Mouse (Mus musculus) retina, adult 2 months (tissue): Measurements from ENCODE around the gene Celf2.

Experiments used
- DNase-seq: peaks from one replicate; pipeline ENCODE4 v3.0.0-alpha.2; 2012; ENCODE audit warnings: low read depth, low spot score

Gene Celf2

DNA sequence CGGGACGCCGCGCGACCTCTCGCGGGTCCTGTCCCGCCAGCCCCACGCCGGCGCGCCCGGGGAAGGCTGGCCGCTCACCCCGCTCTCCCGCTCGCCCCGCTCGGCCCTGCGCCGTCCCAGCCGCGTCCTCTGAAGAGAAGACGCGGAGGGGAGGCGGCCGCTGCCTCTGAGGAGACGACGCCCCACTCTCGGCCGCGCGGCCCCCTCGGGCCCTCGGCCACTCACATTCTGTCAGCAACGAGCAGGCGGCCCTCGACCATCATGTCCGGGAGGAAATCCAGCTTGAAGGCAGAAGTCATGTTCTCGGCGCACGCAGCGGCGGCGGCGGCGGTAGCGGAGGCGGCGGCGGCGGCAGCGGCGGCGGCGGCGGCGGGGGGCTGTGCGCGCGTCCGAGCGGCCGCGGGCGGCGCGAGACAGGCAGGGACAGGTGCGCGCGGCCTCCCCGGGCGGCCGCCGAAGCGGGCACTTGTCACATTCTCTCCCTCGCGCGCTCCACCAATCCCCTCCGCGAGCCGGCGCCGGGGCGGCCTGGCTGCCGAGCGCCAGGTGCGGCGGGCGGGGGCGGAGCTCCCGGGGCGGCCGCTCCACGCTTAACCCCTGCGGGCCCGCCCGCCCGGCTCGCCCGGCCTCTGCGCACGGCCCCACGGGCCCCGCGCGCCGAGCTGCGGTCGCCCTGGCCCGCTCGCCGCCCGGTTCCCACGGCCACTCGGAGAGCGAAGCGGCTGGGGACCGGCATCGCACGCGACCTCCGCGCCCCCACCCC lies 637.1 kb downstream of the Celf2 start:
- peak; percentile 69 for DNase-seq

DNA sequence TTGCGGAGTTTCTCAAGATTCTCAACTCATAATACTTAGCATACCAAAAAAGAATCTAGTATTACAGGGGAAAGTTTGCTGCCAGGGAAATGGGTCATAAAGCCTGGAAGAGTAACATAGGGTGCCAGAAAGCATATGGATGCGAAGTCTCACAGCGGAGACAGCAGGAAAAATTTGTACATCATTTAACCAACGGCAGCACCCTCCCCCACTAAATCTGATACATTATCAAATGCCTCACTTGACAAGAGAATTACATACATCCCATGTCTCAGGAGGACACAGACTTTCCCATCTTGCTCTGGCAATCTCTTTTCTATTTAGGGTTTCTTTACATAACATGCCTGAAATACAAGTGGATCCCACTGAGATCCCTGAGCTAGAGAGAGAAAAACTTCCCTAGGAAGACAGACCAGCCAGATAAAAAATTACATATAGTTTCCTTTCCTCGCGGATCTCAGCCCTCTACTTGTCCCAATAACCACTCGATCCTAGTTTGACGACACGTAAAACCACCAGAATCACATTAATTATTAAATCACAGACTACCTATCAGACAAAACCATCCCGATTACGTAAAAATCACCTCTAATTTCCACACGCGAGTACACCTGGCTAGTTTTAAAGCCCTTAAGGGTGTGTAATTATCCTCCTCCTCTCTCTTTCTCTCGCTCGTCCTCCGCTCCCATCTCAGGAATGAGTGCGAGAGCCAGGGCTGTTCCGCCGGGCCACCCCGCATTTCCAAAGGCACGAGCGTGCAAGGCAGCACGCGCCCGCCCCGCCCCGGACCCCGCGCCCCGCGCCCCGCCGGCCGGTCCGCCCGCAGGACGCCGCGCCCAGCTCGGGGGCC lies 637.9 kb downstream of the Celf2 start:
- no peak for DNase-seq

DNA sequence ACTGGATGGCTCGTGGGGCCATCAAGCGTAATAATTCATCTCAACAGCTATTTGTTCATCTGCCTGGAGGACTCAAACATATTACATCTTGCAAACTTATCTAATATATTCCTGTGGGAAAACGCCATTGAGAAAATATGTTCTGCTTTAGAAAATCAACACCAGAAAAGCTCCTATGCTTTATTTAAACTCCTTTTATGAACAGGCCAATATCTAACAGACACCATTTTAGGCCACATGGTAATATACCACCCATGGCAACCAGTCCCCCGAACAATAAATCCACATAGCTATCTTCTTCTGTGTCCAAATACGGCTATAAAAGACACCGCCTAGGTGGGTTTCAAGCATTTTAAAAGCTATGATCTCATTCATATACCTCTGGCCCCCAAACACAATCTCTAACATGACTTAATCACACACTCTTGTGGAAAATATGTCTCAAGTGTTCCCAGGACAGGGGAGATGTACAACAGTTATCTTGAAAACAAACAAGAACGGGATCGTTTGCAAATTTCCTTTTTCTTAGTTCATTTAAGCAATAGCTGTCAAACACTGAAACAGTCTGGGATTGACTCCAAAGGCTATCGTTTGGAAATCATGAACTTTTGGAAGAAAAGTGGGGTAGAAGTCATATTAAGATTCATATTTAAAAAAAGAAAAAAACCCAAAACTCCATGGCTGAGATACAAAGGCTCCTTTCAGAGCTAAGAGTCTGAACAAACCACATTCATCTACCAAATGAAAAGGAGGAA lies 639.2 kb downstream of the Celf2 start:
- DNase-seq = no peak

GRCm38 (mm10) chr2:6867297-6867696 lies 642.1 kb downstream of the Celf2 start:
- no peak for DNase-seq

DNA sequence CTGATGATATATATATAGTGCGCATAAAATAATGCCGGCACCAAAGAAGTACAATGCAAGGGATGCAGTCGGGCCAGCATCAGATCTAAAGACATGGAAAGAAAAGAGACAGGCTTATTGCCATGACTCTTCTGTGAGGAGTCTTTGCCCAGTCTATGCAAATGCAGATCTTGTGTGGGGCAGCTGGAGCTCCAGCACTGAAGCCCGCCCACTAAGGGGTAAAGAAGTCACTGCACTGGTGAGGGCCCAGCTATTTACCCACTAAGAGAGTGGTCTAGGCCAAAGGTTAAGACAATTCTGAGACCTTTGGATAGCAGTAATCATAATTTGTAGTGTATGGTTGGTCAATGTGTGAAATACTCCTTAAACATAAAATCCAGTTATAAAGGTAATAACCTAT lies 643.6 kb downstream of the Celf2 start:
- DNase-seq = no peak

- no peak for DNase-seq
Measured at GRCm38 (mm10) chr2:6850102-6850644, 659.2 kb downstream of the Celf2 start.

- DNase-seq = no peak
Measured at GRCm38 (mm10) chr2:6849388-6849787, 660.0 kb downstream of the Celf2 start.

GRCm38 (mm10) chr2:6830021-6830420 lies 679.3 kb downstream of the Celf2 start:
- no peak for DNase-seq

GRCm38 (mm10) chr2:6827583-6827982 lies 681.8 kb downstream of the Celf2 start:
- DNase-seq = no peak

GRCm38 (mm10) chr2:6823021-6823420 lies 686.3 kb downstream of the Celf2 start:
- DNase-seq = no peak

- DNase-seq = no peak
Measured at GRCm38 (mm10) chr2:6821593-6821992, 687.8 kb downstream of the Celf2 start.

DNA sequence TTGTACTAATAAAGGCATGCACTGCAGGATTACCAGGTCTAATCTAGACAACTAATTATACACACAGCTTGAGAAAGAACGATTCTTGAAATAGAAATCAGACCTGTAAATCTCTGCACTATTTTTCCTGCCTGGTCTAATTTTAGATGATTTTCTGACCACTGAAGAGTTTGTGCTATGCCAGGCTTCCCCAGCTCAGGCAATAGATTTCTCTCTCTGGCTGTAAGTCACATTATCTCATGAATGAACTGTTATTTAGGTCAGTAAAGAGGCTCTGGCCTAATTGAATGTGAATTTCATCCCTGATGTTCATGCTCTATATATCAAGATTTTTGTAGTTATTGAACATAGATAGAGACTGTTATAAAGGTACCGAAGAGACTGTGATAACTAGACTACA lies 694.1 kb downstream of the Celf2 start:
- DNase-seq = no peak

- no peak for DNase-seq
Measured at GRCm38 (mm10) chr2:6808736-6809135, 700.6 kb downstream of the Celf2 start.

DNA sequence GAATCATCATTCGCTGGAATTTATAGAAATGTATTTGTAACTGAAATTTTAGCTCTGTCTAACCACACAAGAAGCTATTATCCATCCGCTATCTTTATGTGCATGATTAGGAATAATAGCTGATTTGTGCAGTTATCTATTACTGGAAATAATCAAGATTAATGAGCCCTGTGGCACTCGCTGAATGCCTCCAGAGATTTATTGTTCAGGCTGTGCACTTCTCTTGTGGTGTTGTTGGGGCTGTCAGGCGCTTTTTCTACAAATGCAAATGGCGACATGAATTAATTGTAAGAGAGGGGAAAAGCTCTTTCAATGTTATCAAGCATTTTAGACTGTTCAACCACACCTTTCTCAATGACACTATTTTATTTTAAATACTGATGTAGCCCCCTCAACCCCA lies 712.6 kb downstream of the Celf2 start:
- DNase-seq = no peak

DNA sequence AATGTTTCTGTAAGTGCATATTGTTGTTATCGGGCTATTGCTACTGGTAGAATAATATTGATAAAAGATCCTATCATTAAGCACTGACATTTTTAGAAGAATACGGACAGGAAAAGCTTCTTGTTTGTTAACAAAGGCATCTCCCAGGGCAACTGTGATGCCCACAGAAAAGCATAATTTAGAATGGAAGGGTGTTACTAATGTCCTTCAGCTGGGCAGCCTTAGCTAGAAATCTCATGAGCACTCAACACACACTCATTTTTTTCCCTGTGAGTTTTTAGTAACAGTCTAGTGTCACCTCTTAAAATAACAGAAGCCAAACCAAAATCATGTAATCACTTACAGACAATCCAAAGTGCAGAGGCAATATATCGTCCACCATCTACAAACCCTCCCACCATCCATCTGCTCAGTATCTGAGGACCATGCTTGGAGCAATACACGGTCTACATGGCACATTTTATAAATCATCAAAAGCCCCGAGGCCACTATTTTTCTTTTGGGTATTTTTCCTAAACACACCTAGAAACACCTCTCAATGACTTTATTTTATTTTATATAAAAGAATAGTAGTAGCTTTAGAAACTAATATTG lies 713.3 kb downstream of the Celf2 start:
- DNase-seq = no peak

DNA sequence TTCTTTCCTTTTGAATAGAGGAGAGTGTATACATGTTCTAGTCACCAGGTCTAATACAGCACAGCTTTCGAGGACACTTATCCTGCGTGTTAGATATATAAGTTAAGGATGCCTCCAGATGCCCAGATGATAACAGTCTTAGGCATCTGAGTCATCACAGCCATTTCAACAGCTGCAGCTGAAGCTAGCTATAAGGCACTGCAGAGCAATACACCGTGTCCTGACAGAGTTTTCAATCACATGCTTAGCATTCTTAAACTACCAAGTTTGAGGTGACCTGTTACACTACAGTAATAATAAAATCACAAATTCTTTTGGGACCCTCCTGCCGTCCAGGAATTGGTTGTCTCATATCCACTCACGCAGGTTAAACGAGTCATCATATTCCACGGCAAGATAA lies 714.5 kb downstream of the Celf2 start:
- DNase-seq = no peak

- DNase-seq = no peak
Measured at GRCm38 (mm10) chr2:6790876-6791275, 718.5 kb downstream of the Celf2 start.

DNA sequence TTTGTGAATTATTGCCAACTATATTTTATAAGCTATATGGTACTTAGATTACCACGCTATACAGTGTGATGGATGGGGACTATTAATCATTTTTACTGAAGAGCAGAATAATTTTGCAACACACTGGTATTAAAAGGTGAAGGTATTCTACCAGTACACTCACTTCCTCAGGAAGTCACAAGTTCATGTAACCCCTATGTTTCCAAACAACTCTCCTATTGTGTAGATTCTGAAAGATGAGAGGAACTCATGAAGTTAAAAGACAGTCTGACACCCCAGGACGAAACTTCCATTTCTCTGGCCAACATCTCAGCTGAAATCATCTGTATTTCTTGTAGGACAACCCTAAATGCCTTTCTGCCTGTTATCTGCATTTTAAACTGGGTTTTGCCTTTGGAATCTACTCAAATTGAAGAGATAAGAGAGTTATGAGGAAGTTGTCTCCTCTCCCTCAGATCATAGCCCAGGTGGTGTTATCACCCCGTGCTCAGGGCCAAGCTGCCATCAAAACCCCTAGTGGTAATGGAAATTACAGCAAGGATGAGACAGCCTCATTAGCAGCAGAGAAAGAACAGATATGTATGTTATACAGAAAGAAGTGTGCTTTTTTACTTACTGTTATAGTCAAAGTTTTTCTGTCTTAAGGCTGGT lies 722.7 kb downstream of the Celf2 start:
- no peak for DNase-seq

DNA sequence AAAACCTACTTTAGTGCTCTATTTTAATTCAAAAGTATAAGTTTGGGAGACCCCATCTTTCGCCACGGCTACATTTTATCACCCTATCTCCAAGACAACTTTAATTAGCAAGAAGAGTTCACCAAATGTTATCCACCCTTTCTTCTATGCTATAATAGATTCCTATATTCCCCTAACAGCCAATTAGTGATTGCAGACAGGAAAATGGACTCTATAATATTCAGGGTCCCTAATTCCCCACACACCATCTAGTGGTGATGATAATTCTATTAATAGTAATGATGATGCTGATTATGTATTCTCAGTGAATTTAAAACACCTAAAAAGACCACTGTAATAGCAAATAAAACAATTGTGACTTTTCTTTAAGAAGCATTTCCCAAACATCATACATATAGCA lies 739.1 kb downstream of the Celf2 start:
- no peak for DNase-seq

- no peak for DNase-seq
Measured at GRCm38 (mm10) chr2:6762381-6762780, 747.0 kb downstream of the Celf2 start.

GRCm38 (mm10) chr2:6743173-6743572 lies 766.2 kb downstream of the Celf2 start:
- DNase-seq = no peak
